Mouse (Mus musculus) C2C12 (cell line): ENCODE measurements at regions not wholly inside any gene's neighbourhood (a gene's known extent, or its start where the extent isn't known, plus 50 kb on each side); places are given as distances from the start of the nearest gene placed in this dataset.

Experiments
- CEBPB ChIP-seq: IDR thresholded peaks from one replicate; pipeline ENCODE4 v1.6.1; 2011; ENCODE audit warnings: low read depth, mild to moderate bottlenecking, control low read depth, moderate library complexity
- CTCF ChIP-seq: IDR thresholded peaks from one replicate; pipeline ENCODE4 v1.5.1; 2011; ENCODE audit not compliant: control insufficient read depth, insufficient read depth, insufficient read length
- FOSL1 ChIP-seq: IDR thresholded peaks from one replicate; pipeline ENCODE4 v1.8.0; 2011; ENCODE audit warnings: mild to moderate bottlenecking, low read length; ENCODE audit not compliant: poor library complexity, insufficient read depth, severe bottlenecking
- MAX ChIP-seq: IDR thresholded peaks from one replicate; pipeline ENCODE4 v1.6.1; 2011; ENCODE audit warnings: mild to moderate bottlenecking, control low read depth
- MYOD1 ChIP-seq: IDR thresholded peaks from one replicate; pipeline ENCODE4 v1.6.1; 2011; ENCODE audit warnings: low read depth; ENCODE audit not compliant: control insufficient read depth, insufficient read length
- MYOG ChIP-seq: IDR thresholded peaks from one replicate; pipeline ENCODE4 v1.6.1; 2011; ENCODE audit not compliant: control insufficient read depth, insufficient read length; ENCODE audit errors: extremely low read depth
- USF1 ChIP-seq: IDR thresholded peaks from one replicate; pipeline ENCODE4 v1.6.1; 2011; ENCODE audit warnings: low read depth, mild to moderate bottlenecking, control low read depth, moderate library complexity

GRCm38 (mm10) chr6:147947997-147948396, 99.1 kb upstream of the Far2 start:
- TF ChIP-seq CTCF (no peak), MAX (no peak), MYOD1 (no peak), CEBPB (no peak), USF1 (no peak), MYOG (no peak), FOSL1 (no peak)
